Mouse (Mus musculus) limb, embryonic 11.5 days (tissue): Measurements from ENCODE around the gene Stk38. TPM values are rescaled to one million over a fixed set of nuclear protein-coding genes. Genes with fewer than 3 reads are reported as not detected.
"Not testable (repeated sequence)": the region's sequence is repeated elsewhere in the genome, so short reads cannot be mapped to it uniquely, and the experiment has no call there.

Experiments used
- ATAC-seq: fragments of 200-750 bp; cut with Nextera tagmentation; 2 replicates; pipeline ENCODE4 v1.8.0; 2017; ENCODE audit warnings: low read depth; ENCODE audit not compliant: insufficient number of reproducible peaks, low FRiP score, low TSS enrichment
- DNase-seq: peaks from one replicate; pipeline ENCODE4 v3.0.0-alpha.2; 2015; ENCODE audit warnings: low spot score
- H3K27ac ChIP-seq: fragments of 300-500 bp; sonication (generic); replicated peaks from 2 replicates; pipeline ENCODE4 v1.5.1; 2014; ENCODE audit warnings: low read depth, mild to moderate bottlenecking, low read length
- H3K27me3 ChIP-seq: fragments of 300-500 bp; sonication (generic); 2 replicates; pipeline ENCODE4 v1.6.1; 2014; ENCODE audit warnings: mild to moderate bottlenecking, low read length, mixed read lengths; ENCODE audit not compliant: control insufficient read depth, insufficient read depth
- H3K36me3 ChIP-seq: fragments of 300-500 bp; sonication (generic); 2 replicates; pipeline ENCODE4 v1.6.1; 2014; ENCODE audit warnings: mild to moderate bottlenecking, low read length, moderate library complexity, mixed read lengths; ENCODE audit not compliant: control insufficient read depth, insufficient read depth
- H3K4me1 ChIP-seq: fragments of 300-500 bp; sonication (generic); 2 replicates; pipeline ENCODE4 v1.6.1; 2014; ENCODE audit warnings: low read length, mixed read lengths; ENCODE audit not compliant: control insufficient read depth, insufficient read depth
- H3K4me2 ChIP-seq: fragments of 300-500 bp; sonication (generic); 2 replicates; pipeline ENCODE4 v1.6.1; 2014; ENCODE audit warnings: low read depth, mild to moderate bottlenecking, moderate library complexity; ENCODE audit not compliant: severe bottlenecking
- H3K4me3 ChIP-seq: fragments of 300-500 bp; sonication (generic); 2 replicates; pipeline ENCODE4 v1.5.1; 2014; ENCODE audit warnings: low read depth, low read length
- H3K9ac ChIP-seq: fragments of 300-500 bp; sonication (generic); 2 replicates; pipeline ENCODE4 v1.6.1; 2014; ENCODE audit warnings: mild to moderate bottlenecking, low read length
- H3K9me3 ChIP-seq: fragments of 300-500 bp; sonication (generic); 2 replicates; pipeline ENCODE4 v1.6.1; 2016; ENCODE audit warnings: low read length; ENCODE audit not compliant: control insufficient read depth
- WGBS: fragments of 180-500 bp; shearing (Covaris S2); extraction: QIAGEN DNeasy Blood & Tissue Kit; methylation state at CpG from one replicate; pipeline ENCODE4 v1.1.7; 2014; 5-methylcytosine and 5-hydroxymethylcytosine counted together
- polyA plus RNA-seq: library from polyadenylated mRNA; unstranded; fragments of >200 nt; fragmentation: Nextera tagmentation; extraction: Ambion mirVana; gene quantifications from 2 replicates; pipeline ENCODE4 v1.2.1, GENCODE M21; 2014

Stk38 gene
- polyA plus RNA-seq, 1 experiment from 2014 or later: 125 TPM

DNA sequence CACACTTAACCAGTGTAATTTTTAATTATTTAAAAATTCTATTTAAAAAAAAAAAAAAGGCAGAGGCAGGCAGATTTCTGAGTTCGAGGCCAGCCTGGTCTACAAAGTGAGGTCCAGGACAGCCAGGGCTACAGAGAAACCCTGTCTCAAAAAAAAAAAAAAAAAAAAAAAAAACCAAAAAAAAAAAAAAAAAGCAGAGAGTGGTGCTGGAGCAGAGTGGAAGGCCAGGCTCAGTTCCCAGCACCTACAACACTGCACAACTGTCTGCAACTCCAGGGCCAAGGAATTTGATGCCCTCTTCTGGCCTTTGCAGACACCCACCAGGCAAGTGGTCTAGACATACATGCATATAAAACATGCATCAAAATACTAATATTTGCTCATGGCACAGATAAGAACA lies 14.8 kb downstream of the Stk38 start:
- H3K4me3 ChIP-seq, H3K4me1 ChIP-seq, H3K4me2 ChIP-seq, H3K27me3 ChIP-seq, ATAC-seq, H3K9me3 ChIP-seq, H3K9ac ChIP-seq, DNase-seq, H3K27ac ChIP-seq: not testable (repeated sequence)
- H3K36me3 ChIP-seq: peaks cover 13% of the 10 kb centered on the region
- 100% methylated on average over 1 of the region's 1 CpGs for WGBS

DNA sequence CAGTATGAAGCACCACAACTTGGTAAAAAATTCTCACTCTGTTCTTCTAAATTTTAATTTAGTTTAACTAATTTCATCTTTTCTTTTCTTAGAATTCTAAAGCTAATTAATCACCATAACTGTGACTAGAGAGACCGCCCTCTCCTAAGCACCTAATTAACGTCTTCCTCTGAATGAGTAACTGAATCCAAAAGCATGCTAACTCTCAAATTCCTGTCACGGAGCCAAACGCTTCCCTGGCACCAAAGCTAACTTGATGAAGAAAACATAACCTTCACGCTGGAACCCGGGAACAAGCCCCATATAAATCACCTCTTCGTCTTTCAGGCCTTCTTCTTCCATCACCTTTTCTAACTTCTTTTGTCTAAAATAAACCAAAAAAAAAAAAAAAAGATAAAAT lies 15.7 kb downstream of the Stk38 start:
- Histone ChIP-seq H3K4me1 (no peaks in the 10 kb centered on the region), H3K4me3 (no peak overlapping the region), H3K9me3 (no peaks in the 10 kb centered on the region), H3K27ac (no peak overlapping the region), H3K27me3 (no peaks in the 10 kb centered on the region), H3K36me3 (peaks cover 13% of the 10 kb centered on the region), H3K9ac (no peak overlapping the region), H3K4me2 (no peak overlapping the region)
- DNase-seq (no peak), ATAC-seq (no peak)
- WGBS: 62% methylated on average over 7 of the region's 7 CpGs

DNA sequence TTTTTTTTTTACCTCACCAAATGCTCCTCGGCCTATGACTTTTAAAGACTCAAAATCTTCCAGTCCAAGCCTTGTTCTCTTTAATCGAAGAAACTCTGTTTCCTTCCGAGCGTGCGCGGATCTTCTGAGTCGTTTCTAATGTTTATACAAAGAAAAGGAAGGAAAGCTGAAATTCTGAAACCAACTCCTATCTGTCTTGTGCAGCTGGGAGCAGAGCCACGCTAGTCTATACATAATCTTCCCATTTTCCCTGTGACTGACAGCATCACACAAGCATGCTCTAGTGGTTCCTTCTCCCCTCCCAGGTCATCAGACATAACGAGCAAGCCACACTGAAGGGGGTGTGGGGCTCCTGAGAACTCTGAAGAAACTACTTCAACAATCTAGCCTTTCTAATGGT lies 16.5 kb downstream of the Stk38 start:
- Histone ChIP-seq H3K36me3 (peaks cover 13% of the 10 kb centered on the region), H3K9me3 (no peaks in the 10 kb centered on the region), H3K4me1 (no peaks in the 10 kb centered on the region), H3K9ac (no peak overlapping the region), H3K27me3 (no peaks in the 10 kb centered on the region), H3K4me2 (no peak overlapping the region), H3K27ac (no peak overlapping the region), H3K4me3 (no peak overlapping the region)
- no peak for DNase-seq
- 92% methylated on average over 9 of the region's 9 CpGs for WGBS
- no peak for ATAC-seq

DNA sequence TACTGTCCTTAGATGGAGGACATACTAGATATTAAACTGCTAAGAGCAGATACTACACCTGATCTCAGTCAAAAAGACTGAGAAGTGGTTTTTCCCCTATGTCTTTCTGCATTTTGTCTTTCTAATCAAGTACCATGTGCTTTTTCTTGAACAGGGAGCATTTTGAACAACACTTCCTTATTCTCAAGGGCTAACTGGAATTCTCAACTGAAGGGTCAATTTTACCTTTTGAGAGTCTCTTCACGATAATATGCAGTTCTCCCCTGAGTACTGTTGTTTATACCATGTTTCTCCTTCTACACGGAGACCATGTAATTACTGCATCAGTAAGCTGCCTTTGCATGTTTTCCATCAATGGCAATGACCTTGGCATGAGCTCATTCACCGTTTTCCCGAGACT lies 17.7 kb downstream of the Stk38 start:
- Histone ChIP-seq H3K27me3 (no peaks in the 10 kb centered on the region), H3K9me3 (no peaks in the 10 kb centered on the region), H3K36me3 (peaks cover 13% of the 10 kb centered on the region), H3K9ac (no peak overlapping the region), H3K27ac (no peak overlapping the region), H3K4me3 (no peak overlapping the region), H3K4me2 (no peak overlapping the region), H3K4me1 (no peaks in the 10 kb centered on the region)
- ATAC-seq: no peak
- WGBS: 88% methylated on average over 4 of the region's 4 CpGs
- DNase-seq: no peak

DNA sequence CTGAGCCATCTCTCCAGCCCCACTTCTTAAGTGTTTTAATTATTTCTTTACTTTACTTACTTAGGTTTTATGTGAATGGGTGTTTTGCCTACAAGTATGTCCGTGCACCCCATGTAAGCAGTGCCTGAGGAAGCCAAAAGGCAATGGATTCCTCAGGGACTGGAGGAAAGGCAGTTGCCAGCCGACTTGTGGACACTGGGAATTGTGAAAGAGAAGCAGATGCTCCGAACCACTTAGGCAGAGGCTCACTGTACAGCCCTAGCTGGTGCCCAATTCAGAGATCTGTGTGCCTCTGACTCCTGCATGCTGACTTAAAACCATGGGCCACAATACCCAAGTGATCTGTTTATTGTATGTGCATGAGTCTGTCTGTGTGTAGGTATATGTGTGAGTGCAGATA lies 18.8 kb downstream of the Stk38 start:
- no peak overlapping the region for H3K4me3 ChIP-seq
- no peak overlapping the region for H3K27ac ChIP-seq
- no peaks in the 10 kb centered on the region for H3K9me3 ChIP-seq
- ATAC-seq (no peak), DNase-seq (no peak)
- no peaks in the 10 kb centered on the region for H3K4me1 ChIP-seq
- peaks cover 13% of the 10 kb centered on the region; the same call in 1 of the 2 replicates for H3K36me3 ChIP-seq
- H3K27me3 ChIP-seq: no peaks in the 10 kb centered on the region
- H3K9ac ChIP-seq: no peak overlapping the region
- no peak overlapping the region for H3K4me2 ChIP-seq
- 84% methylated on average over 3 of the region's 3 CpGs for WGBS

DNA sequence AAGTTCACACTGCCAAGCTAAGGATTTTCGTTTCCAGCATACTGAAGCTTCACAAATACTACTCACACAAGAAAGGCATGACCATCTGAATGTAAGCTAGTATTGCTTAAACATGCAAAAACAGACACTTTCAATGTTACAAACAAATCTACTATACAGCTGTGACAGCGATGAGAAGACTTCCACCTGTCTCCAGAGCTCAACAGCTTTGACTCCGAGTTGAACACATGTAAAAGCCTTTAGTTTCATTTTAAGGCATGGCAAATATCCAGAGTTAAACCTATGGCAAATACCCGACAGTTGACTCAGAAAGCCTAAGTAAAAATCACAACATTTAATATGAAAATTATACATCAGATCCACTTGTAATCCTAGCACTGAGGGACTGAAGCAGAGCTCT lies 19.5 kb downstream of the Stk38 start:
- no peak overlapping the region for H3K9ac ChIP-seq
- peaks cover 13% of the 10 kb centered on the region; the same call in 1 of the 2 replicates for H3K36me3 ChIP-seq
- no peak for DNase-seq
- no peak for ATAC-seq
- no peak overlapping the region for H3K4me2 ChIP-seq
- 89% methylated on average over 4 of the region's 4 CpGs for WGBS
- H3K27me3 ChIP-seq: no peaks in the 10 kb centered on the region
- no peak overlapping the region for H3K27ac ChIP-seq
- no peaks in the 10 kb centered on the region for H3K4me1 ChIP-seq
- H3K9me3 ChIP-seq: no peaks in the 10 kb centered on the region
- no peak overlapping the region for H3K4me3 ChIP-seq

DNA sequence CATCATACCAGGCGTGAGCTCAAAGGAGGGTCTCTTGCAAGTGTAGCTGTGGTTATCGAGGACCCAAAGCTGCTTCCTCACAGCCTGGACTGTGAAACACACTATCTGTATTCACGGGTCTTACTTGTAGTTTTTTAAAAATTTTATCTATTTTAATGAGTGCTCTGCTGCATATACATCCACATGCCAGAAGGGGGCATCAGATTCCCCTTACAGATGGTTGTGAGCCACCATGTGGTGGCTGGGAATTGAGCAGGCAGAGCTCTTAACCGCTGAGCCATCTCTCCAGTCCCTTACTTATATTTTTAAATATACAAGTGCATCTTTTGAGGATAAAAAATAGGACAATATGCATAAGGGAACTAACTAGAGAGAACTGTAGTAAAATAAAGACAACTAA lies 20.1 kb downstream of the Stk38 start:
- peaks cover 13% of the 10 kb centered on the region; the same call in 1 of the 2 replicates for H3K36me3 ChIP-seq
- DNase-seq (peak; percentile 40), ATAC-seq (no peak)
- no peaks in the 10 kb centered on the region for H3K27me3 ChIP-seq
- H3K27ac ChIP-seq: no peak overlapping the region
- WGBS: 84% methylated on average over 4 of the region's 4 CpGs
- H3K9me3 ChIP-seq: no peaks in the 10 kb centered on the region
- no peak overlapping the region for H3K4me3 ChIP-seq
- H3K9ac ChIP-seq: no peak overlapping the region
- H3K4me1 ChIP-seq: no peaks in the 10 kb centered on the region
- H3K4me2 ChIP-seq: no peak overlapping the region

DNA sequence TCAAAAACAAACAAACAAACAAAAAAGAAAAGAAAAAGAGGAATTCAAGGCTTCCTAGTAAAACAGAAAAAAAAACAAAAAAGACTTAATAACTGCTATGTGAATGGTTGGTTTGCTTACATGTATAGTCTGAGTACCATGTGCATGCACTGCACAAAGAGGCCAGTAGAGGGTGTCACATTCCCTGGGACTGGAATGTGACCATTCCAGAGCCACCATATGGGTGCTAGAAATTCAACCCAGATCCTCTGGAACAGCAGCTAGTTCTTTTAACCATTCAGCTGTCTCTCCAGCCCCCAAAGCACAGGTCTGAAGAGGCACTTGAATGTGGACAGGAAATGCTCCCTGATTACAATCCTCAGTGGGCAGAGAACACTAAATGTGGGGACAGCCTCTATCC lies 21.0 kb downstream of the Stk38 start:
- ATAC-seq (no peak), DNase-seq (peak; percentile 62)
- H3K27me3 ChIP-seq: no peaks in the 10 kb centered on the region
- no peaks in the 10 kb centered on the region for H3K4me1 ChIP-seq
- no peak overlapping the region for H3K27ac ChIP-seq
- H3K9me3 ChIP-seq: no peaks in the 10 kb centered on the region
- H3K36me3 ChIP-seq: peaks cover 13% of the 10 kb centered on the region; the same call in 1 of the 2 replicates
- no peak overlapping the region for H3K4me2 ChIP-seq
- H3K9ac ChIP-seq: no peak overlapping the region
- H3K4me3 ChIP-seq: no peak overlapping the region

DNA sequence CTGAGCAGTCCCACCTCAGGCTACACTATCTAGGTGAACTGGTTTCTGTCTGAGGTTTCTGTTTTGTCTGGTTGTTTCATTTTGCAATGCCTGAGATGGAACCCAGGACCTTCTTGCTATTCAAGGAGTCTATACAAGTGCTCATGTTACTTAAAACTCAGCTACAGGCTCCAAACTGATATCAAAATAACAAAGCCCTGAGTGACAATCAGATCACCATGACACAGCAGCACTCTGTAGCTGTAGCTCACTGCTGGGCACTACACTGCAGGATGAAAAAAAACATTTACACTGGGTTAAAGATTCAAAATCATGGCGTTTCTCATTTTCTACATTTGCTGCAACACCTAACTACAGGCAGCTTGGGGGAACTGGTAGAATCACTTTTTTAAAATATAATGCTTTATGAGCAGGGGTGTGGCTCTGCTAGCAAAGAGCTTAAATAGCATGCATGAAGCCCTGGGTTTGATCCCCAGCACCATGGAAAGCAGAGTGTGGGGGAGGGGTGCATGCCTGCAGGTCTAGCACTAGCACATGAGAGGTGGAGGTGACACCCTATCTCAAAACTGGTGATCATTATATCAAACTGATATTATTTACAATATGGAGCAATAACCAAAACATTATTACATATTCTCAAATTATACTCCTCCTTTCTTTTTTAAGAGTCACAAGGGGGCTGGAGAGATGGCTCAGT lies 22.9 kb downstream of the Stk38 start:
- Histone ChIP-seq H3K36me3 (peaks cover 5% of the 10 kb centered on the region; the same call in 1 of the 2 replicates), H3K27me3 (no peaks in the 10 kb centered on the region), H3K4me3 (no peak overlapping the region), H3K27ac (no peak overlapping the region), H3K9ac (no peak overlapping the region), H3K9me3 (no peaks in the 10 kb centered on the region), H3K4me1 (no peaks in the 10 kb centered on the region), H3K4me2 (no peak overlapping the region)
- ATAC-seq (no peak), DNase-seq (no peak)
- WGBS: 84% methylated on average over 1 of the region's 1 CpGs
